Mouse (Mus musculus) B cell, adult 2 months (primary cell): Measurements from ENCODE around the gene Rab11b.
"Not testable (repeated sequence)": the region's sequence is repeated elsewhere in the genome, so short reads cannot be mapped to it uniquely, and the experiment has no call there.

Experiments
- DNase-seq, 2 experiments: peaks; one replicate each; pipeline ENCODE4 v3.0.0; 2022

The Rab11b gene

GRCm38 (mm10) chr17:33771617-33772016, 11.3 kb upstream of the Rab11b start:
- no peak for DNase-seq

- DNase-seq: no peak
Observed at GRCm38 (mm10) chr17:33766389-33766788, 6.1 kb upstream of the Rab11b start.

GRCm38 (mm10) chr17:33759767-33760254, 519 bp downstream of the Rab11b start:
- peak; percentile 90 for DNase-seq

- no peak for DNase-seq
Observed at GRCm38 (mm10) chr17:33757231-33757630, 3.1 kb downstream of the Rab11b start.

- DNase-seq: no peak
Observed at GRCm38 (mm10) chr17:33756108-33756790, 4.1 kb downstream of the Rab11b start.

- no peak for DNase-seq
Observed at GRCm38 (mm10) chr17:33755418-33756107, 4.8 kb downstream of the Rab11b start.

GRCm38 (mm10) chr17:33754656-33755055, 5.7 kb downstream of the Rab11b start:
- DNase-seq: no peak

- no peak for DNase-seq
Observed at GRCm38 (mm10) chr17:33752297-33752696, 8.0 kb downstream of the Rab11b start.

GRCm38 (mm10) chr17:33751181-33751580, 9.1 kb downstream of the Rab11b start:
- DNase-seq: no peak

GRCm38 (mm10) chr17:33749451-33749850, 10.9 kb downstream of the Rab11b start:
- DNase-seq: no peak

- DNase-seq: no peak
Observed at GRCm38 (mm10) chr17:33746011-33746410, 14.3 kb downstream of the Rab11b start.

GRCm38 (mm10) chr17:33744686-33745384, 15.5 kb downstream of the Rab11b start:
- no peak for DNase-seq

- DNase-seq: no peak
Observed at GRCm38 (mm10) chr17:33742420-33742819, 17.9 kb downstream of the Rab11b start.

GRCm38 (mm10) chr17:33733526-33733925, 26.8 kb downstream of the Rab11b start:
- DNase-seq: not testable (repeated sequence)

GRCm38 (mm10) chr17:33732556-33733083, 27.7 kb downstream of the Rab11b start:
- DNase-seq: not testable (repeated sequence)

GRCm38 (mm10) chr17:33729215-33729614, 31.1 kb downstream of the Rab11b start:
- DNase-seq: no peak

- DNase-seq: no peak
Observed at GRCm38 (mm10) chr17:33728396-33728795, 31.9 kb downstream of the Rab11b start.

GRCm38 (mm10) chr17:33719736-33720378, 40.5 kb downstream of the Rab11b start:
- DNase-seq: no peak

- DNase-seq: no peak
Observed at GRCm38 (mm10) chr17:33718944-33719725, 41.2 kb downstream of the Rab11b start.

GRCm38 (mm10) chr17:33718384-33718881, 41.9 kb downstream of the Rab11b start, which contains the start of gene March2:
Gene March2, minus strand, starts transcription at chr17:33718670.
- peak; percentile 98 for DNase-seq

GRCm38 (mm10) chr17:33717982-33718381, 42.3 kb downstream of the Rab11b start:
- DNase-seq: no peak

GRCm38 (mm10) chr17:33717246-33717645, 43.1 kb downstream of the Rab11b start:
- no peak for DNase-seq
